Mouse (Mus musculus) urinary bladder, postnatal 4 days (tissue): ENCODE results near the gene Katnb1.

ENCODE experiments used
- DNase-seq, 2 experiments: peaks; one replicate each; pipeline ENCODE4 v3.0.0; 2021 to 2022; ENCODE audit warnings: low spot score in 2 of 2

The Katnb1 gene

DNA sequence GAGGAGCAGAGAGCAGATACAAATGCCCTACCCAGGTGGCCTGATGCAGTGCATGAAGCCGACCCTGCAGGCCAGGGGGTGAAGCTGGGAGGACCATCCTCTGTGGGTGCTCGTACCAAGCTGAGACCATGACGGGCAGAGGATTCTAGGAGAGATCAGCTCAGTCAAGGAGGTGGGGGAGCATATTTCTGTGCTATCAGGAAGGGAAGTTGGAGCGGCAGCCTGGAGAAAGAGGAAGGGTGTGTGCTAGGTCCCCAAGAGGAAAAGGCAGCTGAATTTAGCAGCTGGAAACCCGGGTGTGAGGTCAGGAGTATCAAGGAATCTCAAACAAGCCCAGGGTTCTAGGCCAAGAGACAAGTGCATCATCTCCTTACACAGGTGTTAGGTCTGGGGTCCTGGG is 59.6 kb downstream of the Katnb1 start:
- DNase-seq = no peak

DNA sequence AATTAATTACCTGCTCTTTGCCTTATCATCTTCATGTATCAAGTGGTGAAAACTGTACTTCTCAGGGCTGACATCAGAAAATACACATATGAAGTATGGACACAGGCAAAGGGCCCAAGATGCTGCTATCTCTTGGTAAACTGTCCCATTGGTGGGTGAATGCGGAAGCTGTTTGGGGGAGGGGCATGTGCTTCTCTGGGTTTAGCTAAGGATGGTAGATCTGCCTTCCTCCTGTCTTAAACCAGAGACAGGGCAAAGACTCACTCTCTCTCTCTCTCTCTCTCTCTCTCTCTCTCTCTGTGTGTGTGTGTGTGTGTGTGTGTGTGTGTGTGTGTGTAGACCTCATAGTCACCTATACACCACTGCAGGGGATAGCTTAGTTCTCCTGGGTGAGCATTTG is 60.0 kb downstream of the Katnb1 start:
- no peak for DNase-seq

DNA sequence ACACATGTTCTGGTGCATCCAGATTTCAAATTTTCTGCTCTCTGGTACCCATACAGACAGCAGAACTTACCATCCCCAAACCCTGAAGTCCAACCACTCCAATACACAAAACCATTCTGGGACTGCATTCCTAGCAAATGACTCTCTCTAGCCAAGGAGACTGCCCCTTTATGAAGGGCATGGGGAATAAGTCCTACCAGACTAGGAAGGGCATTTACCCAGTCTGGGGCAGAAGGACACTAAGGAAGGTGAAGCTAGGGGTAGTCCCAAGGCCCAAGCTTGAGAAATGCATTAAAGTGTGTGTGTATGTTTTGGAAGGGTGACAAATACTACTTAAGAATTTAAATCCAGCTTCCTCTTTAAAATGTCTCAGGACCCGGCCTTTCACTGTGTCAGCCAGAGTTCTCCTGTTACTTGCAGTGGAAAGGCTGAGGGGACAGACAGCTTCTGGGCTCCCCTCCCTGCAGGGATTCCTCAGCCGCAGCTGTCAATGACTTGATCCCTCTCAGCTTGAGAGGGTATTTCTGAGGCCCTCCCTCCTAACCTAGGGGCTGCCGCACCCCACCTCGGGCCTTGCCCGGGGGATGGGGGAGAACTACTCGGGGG is 60.6 kb downstream of the Katnb1 start:
- peak in 1 of 2 experiments; percentile 43 for DNase-seq

DNA sequence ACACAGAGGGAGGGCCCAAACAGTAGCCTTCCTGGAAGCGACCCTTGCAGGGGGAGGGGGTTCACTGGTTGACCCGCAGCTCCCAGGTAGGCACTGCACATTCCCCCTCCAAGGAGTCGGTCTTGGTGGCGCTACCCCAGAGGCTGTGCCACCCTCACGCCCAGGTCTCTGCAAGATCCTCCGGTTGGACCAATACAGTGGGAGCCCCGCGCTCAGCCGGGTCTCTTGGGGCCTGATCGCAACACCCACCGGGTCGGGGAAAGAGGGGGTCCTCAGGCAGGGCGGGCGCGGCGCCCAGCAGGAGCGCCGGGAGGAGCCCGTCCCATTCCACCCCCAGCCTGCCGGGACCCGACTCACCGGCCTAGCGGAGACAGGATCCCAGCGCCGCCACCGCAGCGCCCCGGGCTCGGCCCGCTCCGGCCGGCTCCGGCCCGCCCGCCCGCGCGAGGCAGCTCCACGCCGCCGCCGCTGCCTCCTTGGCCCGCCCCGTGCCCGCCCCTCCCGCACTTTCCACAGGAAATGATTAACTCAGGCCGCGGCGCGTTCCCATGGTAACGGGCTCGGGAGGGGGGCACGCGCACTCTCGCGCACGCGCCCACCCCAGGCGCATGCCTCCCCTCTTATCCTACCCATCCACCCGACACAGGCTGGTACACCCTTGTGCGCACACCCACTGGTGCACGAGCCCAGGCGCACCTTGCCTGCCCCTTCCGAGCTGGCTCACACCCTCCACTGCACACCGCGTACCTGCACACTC is 61.3 kb downstream of the Katnb1 start:
- DNase-seq = peak; percentile 64 to 80

DNA sequence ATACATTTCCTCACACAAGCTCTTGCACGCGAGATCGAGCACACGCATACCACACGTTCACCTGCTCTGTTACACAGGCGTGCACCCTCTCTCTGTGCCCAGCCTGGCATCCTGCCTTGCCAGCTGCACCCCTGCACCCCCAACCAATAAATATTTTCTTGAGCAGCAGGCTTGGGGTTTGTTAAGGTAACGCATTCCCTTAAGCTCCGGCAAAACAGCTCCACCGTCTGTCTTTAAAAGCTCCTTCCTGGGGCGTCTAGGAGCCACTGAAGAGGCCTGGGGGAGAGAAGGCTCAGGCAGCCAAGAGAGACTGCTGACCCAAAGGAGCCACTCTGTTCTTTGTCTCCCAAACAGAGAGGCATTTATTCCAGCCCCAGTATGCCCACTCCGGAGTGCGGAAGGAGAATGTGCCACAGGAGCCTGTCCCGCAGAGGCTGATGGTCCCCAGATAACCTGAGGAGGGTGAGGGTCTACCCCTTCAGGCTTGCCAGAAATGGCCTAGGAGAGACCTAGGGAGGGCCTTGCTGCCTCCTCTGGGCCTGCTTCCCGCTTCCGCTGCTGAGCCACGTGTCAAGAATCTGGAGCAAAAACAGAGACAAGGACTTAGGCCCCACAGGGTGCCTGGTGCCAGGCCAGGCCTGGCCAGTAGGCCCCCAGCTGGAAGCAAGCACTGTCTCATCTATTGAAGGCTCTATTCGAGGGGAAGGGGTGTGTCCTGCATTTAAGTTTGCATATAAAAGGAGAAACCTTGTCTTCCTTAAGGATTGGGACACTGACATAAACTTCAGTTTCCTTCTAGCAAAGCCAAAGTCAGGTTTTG is 62.2 kb downstream of the Katnb1 start:
- no peak for DNase-seq

DNA sequence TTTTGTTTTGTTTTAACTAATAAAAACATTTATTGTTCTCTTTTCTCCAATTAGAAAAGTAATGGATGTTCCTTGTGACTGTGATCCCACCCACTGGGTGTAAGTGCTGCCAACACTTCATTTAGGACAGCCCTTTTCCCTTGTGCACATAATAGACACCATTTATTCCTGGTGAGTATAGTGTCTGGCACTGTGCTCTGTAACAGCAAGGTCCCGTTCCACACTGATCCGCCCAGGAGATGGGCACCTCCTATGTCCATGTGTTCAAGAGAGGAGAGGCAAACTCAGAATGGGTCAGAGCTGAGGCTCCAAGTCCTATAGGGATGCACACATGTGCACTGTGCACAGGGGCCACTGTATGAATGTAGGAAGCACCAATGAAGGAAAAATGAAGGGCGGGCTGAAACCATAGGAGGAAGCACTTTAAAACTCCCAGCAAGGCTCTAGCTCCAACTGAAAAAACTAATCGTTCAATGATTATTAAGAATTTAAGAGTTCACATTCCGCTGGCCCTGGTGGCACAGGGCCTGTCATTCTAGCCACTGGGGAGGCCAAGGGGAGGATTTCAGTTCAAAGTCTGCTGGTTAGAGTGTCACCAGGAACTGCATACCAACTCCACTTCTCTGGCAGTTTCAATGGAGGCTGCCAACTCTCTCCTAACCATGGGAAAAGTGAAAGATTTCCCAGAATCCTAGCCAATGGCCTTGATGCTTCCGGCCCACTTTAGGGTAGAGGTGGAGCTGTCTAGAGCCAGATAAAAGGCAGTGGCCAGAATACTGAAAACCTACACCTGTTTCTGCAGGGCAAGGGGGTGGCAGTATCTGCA is 63.0 kb downstream of the Katnb1 start:
- DNase-seq = no peak

DNA sequence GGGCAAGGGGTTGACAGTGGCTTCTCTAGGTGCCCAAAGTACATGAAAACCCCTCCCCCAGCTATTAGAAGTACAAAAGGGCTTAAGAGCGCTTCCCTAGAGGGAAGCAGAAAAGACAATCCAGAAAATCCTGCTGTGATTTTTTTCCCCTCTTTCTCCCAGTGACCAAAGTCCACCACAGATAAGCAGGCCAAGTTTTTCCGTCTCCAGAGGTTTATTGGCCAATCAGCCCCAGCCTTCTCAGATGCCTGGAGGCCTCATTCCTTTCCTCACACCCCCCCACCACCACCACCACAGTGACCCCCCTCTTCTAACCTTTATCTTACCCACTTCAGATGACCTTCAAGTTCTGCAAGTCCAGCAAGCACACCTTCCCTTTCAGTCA is 63.6 kb downstream of the Katnb1 start:
- no peak for DNase-seq

DNA sequence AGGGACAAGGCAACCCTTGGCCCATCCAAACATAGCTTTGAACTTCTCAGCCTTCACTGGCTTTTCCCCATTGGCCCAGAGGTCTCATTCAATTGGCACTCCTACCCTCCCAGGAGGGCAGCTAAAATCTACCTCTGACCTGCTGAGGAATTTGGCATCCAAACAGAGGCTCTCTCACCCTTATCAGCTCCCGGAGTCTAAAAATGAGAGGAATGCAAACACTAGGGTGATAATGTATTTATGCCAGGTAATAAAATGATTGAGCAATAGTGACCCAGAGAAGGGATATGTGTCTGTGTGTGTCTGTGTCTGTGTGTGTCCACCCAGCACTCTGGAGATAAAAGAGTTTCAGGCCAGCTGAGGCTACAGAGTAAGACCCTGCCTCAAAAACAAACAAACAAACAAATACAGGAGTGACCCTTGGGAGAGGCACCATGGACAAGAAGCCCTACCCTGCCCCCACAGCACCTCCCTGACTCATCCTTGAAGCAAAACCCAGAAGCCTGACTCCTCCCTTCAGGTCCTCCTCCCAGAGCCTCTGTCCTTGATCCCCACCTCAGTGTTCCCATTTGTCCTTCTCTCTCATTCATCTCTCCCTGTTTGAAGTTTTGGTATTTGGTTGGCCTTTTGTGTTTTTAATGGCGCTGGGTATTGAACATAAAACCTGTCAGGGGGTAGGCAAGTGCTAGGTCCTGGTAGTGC is 65.2 kb downstream of the Katnb1 start:
- DNase-seq = no peak

DNA sequence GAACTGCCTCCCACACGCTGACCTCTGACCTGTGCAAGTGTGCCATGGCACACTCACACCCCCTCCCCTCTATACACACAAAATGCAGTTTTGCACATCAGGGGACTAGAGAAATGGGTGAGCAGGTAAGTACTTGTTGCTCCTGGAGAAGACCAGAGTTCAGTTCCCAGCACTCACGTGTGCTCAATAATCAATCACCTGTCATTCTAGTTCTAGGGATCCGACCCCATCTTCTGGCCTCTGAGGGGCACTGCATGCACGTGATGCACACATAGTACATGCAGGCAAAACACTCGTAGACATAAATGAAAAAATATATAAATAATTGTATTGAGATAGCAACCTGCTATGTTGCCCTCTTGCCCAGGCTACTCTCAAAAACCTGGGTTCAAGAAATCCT is 65.9 kb downstream of the Katnb1 start:
- no peak for DNase-seq

DNA sequence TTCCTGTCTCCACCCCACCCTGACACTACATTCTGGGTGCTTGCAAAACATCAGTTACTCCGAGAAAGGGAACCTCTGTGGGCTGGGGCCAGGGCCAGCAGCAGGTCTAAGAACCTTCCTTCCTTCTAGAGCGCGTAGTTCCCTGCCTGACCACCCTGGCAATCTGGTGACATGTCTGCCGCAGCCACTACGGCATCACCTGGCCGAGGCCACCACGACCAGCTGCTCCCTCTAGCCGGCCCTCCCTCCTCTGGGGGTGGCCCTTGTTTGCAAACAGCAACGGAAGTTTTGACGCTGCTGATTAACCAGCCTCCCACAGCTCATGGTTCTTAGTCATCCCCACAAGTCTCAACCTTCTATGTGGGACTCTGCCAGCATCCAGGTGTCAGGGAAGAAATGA is 68.4 kb downstream of the Katnb1 start:
- DNase-seq = no peak

DNA sequence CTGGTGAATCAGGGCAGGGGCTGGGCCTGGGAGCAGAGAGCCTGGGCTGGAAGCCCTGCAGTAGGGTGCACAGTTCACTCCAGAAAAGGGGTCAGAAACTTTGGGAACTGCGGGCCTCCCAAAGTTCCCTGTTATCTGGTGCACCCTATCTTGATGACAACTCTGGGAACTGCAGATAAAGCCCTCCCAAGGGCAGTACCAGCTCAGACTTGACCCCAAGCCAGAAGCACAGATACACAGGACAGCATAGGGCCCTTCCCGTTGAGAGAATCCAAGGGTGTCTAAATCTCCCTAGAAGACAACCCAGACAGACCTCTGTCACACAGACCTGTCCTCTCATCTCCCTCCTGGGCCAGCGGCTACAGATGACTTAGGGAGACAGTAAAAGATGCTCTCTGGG is 69.6 kb downstream of the Katnb1 start:
- DNase-seq = no peak
